Mouse (Mus musculus) adrenal gland, postnatal 4 days (tissue): ENCODE measurements around the gene Itgb4. TPM values are rescaled to one million over a fixed set of nuclear protein-coding genes. Genes with fewer than 3 reads are reported as not detected.
"Not testable (repeated sequence)": the region's sequence is repeated elsewhere in the genome, so short reads cannot be mapped to it uniquely, and the experiment has no call there.

Experiments used
- DNase-seq, 2 experiments: peaks; one replicate each; pipeline ENCODE4 v3.0.0; 2021 to 2022; ENCODE audit warnings: low spot score in 2 of 2, mixed read lengths in 2 of 2
- total RNA-seq, 2 experiments: library from RNA; stranded (reverse); gene quantifications; 2 replicates each; pipeline ENCODE4 v1.2.3; 2021

Itgb4 gene
- total RNA-seq, 2 experiments from 2014 or later = 5.0 to 8.7 TPM

GRCm38 (mm10) chr11:116007095-116007850 is 32.8 kb downstream of the Itgb4 start:
- DNase-seq = no peak

- DNase-seq = no peak
Measured at GRCm38 (mm10) chr11:116008411-116008810, 33.9 kb downstream of the Itgb4 start.

- DNase-seq = no peak
Measured at GRCm38 (mm10) chr11:116008832-116009375, 34.4 kb downstream of the Itgb4 start.

- no peak for DNase-seq
Measured at GRCm38 (mm10) chr11:116009661-116010060, 35.2 kb downstream of the Itgb4 start.

- DNase-seq = no peak
Measured at GRCm38 (mm10) chr11:116010146-116010545, 35.6 kb downstream of the Itgb4 start.

- DNase-seq = no peak
Measured at GRCm38 (mm10) chr11:116010948-116011347, 36.4 kb downstream of the Itgb4 start.

- no peak for DNase-seq
Measured at GRCm38 (mm10) chr11:116011529-116012261, 37.2 kb downstream of the Itgb4 start.

GRCm38 (mm10) chr11:116012262-116012947 is 37.9 kb downstream of the Itgb4 start, which contains the start of gene Galk1:
TSS of gene Galk1 (minus strand) at chr11:116012719.
- DNase-seq = peak; percentile 67

GRCm38 (mm10) chr11:116014821-116015220 is 40.3 kb downstream of the Itgb4 start:
- no peak for DNase-seq

- DNase-seq = no peak
Measured at GRCm38 (mm10) chr11:116018106-116018505, 43.6 kb downstream of the Itgb4 start.

- DNase-seq = not testable (repeated sequence)
Measured at GRCm38 (mm10) chr11:116018867-116019266, 44.4 kb downstream of the Itgb4 start.

- DNase-seq = no peak
Measured at GRCm38 (mm10) chr11:116019360-116019791, 44.9 kb downstream of the Itgb4 start.

- DNase-seq = no peak
Measured at GRCm38 (mm10) chr11:116019976-116020411, 45.5 kb downstream of the Itgb4 start.

GRCm38 (mm10) chr11:116020519-116020922 is 46.0 kb downstream of the Itgb4 start:
- DNase-seq = no peak

- DNase-seq = no peak
Measured at GRCm38 (mm10) chr11:116021328-116022220, 47.1 kb downstream of the Itgb4 start.

GRCm38 (mm10) chr11:116022256-116022780 is 47.8 kb downstream of the Itgb4 start:
- DNase-seq = no peak

GRCm38 (mm10) chr11:116023074-116023770 is 48.7 kb downstream of the Itgb4 start:
- not testable (repeated sequence) for DNase-seq

- DNase-seq = peak; percentile 71 to 74
Measured at GRCm38 (mm10) chr11:116023771-116024355, 49.4 kb downstream of the Itgb4 start.

GRCm38 (mm10) chr11:116024356-116024808 is 49.9 kb downstream of the Itgb4 start:
- peak; percentile 92 to 94 for DNase-seq
